Mouse (Mus musculus): ENCODE results near the gene Serpinb6a.

DNA sequence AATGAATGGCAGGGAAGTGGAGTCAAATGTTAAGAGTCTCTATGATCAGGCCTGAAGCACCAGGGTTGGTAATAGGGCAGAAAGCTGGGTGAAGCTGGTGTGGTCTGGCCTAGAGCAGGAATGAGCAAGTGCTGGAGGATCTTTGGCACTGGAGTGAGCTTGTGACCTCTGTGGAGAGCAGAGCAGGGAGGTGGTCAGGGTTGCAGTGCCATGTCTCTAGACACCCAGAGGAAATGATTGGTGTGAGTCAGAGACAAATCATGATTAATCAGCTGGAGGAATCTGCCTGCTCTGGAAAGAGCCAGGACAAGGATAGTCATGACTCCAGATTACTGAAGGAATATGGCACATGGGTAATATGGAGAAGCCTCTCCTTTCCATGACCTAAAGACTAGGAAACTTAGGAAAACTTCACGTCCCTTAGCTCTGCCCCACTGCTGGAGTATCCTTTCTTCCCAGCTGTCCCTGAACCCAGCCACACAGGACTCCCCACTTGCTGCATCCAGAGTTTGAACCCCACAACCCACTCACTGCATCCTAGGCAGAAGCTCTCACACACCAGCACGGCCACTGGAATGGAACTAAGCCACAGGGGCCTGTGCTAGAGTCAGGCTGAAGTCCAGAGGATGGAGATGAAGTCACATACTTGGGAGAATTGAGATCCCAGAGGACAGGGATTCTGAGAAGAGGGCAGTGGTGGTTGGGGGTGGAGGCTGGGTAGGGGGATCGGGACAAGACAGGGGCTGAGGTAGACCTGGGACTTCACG lies 51.1 kb downstream of the Serpinb6a start:
- TF ChIP-seq E2F4 (IDR thresholded peaks at IDR 0.05; ENCODE audit: insufficient replicate concordance, low read depth, low read length) (no peak), NRF1 (IDR thresholded peaks at IDR 0.05; ENCODE audit: low read depth, low read length) (no peak), TBP (conservative IDR thresholded peaks at IDR 0.05; ENCODE audit: low read depth, low read length) (no peak), KAT2A (IDR thresholded peaks at IDR 0.05; ENCODE audit: insufficient replicate concordance, low read length) (no peak), EP300 (IDR thresholded peaks at IDR 0.05; ENCODE audit: low read length) (no peak), CTCF (conservative IDR thresholded peaks at IDR 0.05 in 1 of 2, IDR thresholded peaks at IDR 0.05 in 1 of 2; ENCODE audit: low read depth in 2 of 2, low read length in 2 of 2) (no peak), MXI1 (IDR thresholded peaks at IDR 0.05; ENCODE audit: low read depth, low read length) (no peak), ZNF384 (IDR thresholded peaks at IDR 0.05; ENCODE audit: low read depth, low read length) (no peak)
